Mouse (Mus musculus): ENCODE results near the gene Slc35e3. TPM values are rescaled to one million over a fixed set of nuclear protein-coding genes. Genes with fewer than 3 reads are reported as not detected.
"Not testable (repeated sequence)": the region's sequence is repeated elsewhere in the genome, so short reads cannot be mapped to it uniquely, and the experiment has no call there.

Gene Slc35e3
- polyA plus RNA-seq, 1 experiment from 2014 or later: 25.1 TPM

DNA sequence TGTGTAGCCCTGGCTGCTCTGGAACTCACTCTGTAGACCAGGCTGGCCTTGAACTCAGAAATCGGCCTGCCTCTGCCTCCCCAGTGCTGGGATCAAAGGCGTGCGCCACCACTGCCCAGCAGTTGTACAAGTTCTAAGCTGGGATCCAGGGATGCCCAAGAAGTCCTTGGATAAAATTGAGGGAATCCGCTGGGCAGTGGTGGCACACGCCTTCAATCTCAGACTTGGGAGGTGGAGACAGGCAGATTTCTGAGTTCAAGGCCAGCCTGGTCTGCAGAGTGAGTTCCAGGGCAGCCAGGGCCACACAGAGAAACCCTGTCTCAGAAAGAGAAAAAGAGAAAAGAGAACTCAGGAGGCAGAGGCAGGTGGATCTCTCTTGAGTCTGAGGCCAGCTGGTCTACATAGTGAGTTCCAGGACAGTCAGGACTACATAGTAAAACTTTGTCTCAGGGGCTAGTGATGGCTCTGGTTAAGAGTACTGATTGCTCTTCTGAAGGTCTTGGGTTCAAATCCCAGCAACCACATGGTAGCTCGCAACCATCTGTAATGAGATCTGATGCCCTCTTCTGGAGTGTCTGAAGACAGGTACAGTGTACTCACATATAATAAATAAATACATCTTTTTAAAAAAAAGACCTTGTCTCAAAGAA lies 41.7 kb downstream of the Slc35e3 start:
- not testable (repeated sequence) for H3K27ac ChIP-seq; H3K4me2 ChIP-seq; H3K9ac ChIP-seq; H3K4me3 ChIP-seq; H3K27me3 ChIP-seq; ATAC-seq (ENCODE audit: insufficient number of reproducible peaks, low FRiP score, low TSS enrichment, low read depth); H3K9me3 ChIP-seq; H3K4me1 ChIP-seq
- 96% methylated on average over 6 of the region's 6 CpGs for WGBS
- peaks cover 71% of the 10 kb centered on the region for H3K36me3 ChIP-seq

DNA sequence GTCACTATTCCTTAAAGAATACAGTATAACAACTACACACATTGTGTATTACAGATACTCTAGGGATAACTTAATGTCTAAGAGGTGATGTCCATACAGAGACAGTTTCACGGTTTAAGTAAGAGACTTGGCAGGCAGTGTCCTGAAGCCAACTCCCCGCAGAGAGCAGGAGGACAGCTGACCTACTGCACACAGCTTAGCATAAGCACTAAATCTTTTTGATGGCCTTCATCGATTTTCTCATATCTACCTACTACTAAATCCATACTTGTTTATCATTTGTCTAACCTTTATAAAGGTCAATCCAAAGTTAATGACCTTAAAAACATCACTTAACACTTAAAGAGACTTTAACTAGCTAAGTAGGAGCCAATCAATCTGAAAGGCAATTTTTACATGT lies 42.7 kb downstream of the Slc35e3 start:
- Histone ChIP-seq H3K9ac (no peak overlapping the region), H3K27ac (no peak overlapping the region), H3K4me1 (no peaks in the 10 kb centered on the region), H3K27me3 (no peaks in the 10 kb centered on the region), H3K9me3 (no peaks in the 10 kb centered on the region), H3K36me3 (peaks cover 80% of the 10 kb centered on the region), H3K4me3 (no peak overlapping the region), H3K4me2 (no peak overlapping the region)
- WGBS: 89% methylated on average over 3 of the region's 3 CpGs
- ATAC-seq (ENCODE audit: insufficient number of reproducible peaks, low FRiP score, low TSS enrichment, low read depth): no peak

DNA sequence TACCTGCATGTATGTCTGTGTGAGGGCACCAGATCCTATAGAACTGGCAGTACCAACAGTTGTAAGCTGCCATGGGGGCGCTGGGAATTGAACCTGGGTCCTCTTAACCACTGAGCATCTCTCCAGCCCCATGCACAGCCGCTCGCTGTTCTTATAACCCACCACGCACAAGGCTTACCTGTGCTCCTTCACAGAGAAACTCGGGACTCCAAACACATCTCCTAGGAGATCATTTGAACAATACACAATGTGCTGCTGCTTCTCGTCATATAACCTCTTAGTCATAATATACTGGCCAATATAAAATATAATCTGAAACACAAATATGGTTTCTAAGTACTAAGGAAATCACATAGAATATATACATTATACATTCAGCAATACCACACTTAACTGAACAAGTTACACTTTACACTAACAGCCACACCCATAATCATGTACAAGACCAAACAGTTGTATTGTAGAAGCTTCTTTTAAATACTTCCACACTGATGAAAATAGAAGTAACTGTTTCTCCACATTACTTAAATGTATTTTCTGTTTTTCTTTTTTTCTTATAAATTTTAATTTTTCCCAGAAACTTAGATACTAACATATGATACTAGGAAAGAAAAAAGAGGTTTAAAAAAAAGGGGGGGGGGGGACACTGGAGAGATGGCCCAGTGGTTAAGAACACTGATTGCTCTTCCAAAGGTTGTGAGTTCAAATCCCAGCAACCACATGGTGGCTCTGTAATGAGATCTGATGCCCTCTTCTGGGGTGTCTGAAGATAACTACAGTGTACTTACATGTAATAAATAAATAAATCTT lies 43.9 kb downstream of the Slc35e3 start:
- no peaks in the 10 kb centered on the region for H3K27me3 ChIP-seq
- H3K4me2 ChIP-seq: no peak overlapping the region
- H3K4me1 ChIP-seq: no peaks in the 10 kb centered on the region
- no peak overlapping the region for H3K4me3 ChIP-seq
- WGBS: 96% methylated on average over 6 of the region's 6 CpGs
- H3K27ac ChIP-seq: no peak overlapping the region
- no peaks in the 10 kb centered on the region for H3K9me3 ChIP-seq
- H3K36me3 ChIP-seq: peaks cover 86% of the 10 kb centered on the region
- no peak for ATAC-seq (ENCODE audit: insufficient number of reproducible peaks, low FRiP score, low TSS enrichment, low read depth)
- no peak overlapping the region for H3K9ac ChIP-seq

DNA sequence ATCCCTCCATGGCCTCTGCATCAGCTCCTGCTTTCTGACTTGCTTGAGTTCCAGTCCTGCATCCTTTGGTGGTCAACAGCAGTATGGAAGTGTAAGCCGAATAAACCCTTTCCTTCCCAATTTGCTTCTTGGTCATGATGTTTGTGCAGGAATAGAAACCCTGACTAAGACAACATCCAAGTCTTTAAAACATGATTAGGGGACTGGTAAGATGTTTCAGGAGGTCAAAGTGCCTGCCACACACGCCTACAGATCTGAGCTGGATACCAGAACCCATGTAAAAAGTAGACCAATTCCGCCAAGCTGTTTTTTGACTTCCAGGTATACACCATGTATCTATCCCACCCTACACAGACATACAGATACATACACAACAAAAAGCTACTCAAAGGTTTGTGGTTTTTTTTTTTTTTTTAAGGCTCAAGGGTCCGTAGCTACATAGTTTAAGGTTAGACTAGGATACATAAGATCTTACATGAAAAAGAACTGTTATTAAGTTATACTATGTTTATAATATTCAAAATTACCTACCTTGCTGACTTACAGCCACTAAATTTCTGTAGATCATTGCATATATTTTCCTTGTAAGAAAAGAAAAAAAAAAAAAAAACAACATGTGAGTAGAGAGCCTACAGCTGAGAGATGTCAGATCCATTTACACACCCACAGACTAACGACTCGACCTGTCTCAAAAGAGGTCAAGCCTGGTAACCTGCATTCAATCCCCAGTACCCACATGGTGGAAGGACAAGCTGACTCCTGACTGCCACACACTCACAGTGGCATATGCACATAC lies 44.9 kb downstream of the Slc35e3 start:
- Histone ChIP-seq H3K27ac (no peak overlapping the region), H3K9me3 (no peaks in the 10 kb centered on the region), H3K4me2 (no peak overlapping the region), H3K4me3 (no peak overlapping the region), H3K36me3 (peaks cover 86% of the 10 kb centered on the region), H3K9ac (no peak overlapping the region), H3K4me1 (no peaks in the 10 kb centered on the region), H3K27me3 (no peaks in the 10 kb centered on the region)
- ATAC-seq (ENCODE audit: insufficient number of reproducible peaks, low FRiP score, low TSS enrichment, low read depth): no peak
- 90% methylated on average over 6 of the region's 6 CpGs for WGBS

- H3K9ac ChIP-seq: no peak overlapping the region
- ATAC-seq (ENCODE audit: insufficient number of reproducible peaks, low FRiP score, low TSS enrichment, low read depth): no peak
- no peak overlapping the region for H3K4me3 ChIP-seq
- no peaks in the 10 kb centered on the region for H3K9me3 ChIP-seq
- H3K27me3 ChIP-seq: no peaks in the 10 kb centered on the region
- H3K27ac ChIP-seq: no peak overlapping the region
- H3K36me3 ChIP-seq: peaks cover 91% of the 10 kb centered on the region
- H3K4me1 ChIP-seq: no peaks in the 10 kb centered on the region
- no peak overlapping the region for H3K4me2 ChIP-seq
- WGBS: 73% methylated on average over 1 of the region's 1 CpGs
Measured at GRCm38 (mm10) chr10:117700450-117700849, 45.7 kb downstream of the Slc35e3 start.

GRCm38 (mm10) chr10:117699914-117700313 lies 46.3 kb downstream of the Slc35e3 start:
- no peak overlapping the region for H3K4me3 ChIP-seq
- no peak for ATAC-seq (ENCODE audit: insufficient number of reproducible peaks, low FRiP score, low TSS enrichment, low read depth)
- H3K4me1 ChIP-seq: no peaks in the 10 kb centered on the region
- H3K4me2 ChIP-seq: no peak overlapping the region
- no peak overlapping the region for H3K27ac ChIP-seq
- no peaks in the 10 kb centered on the region for H3K27me3 ChIP-seq
- H3K9ac ChIP-seq: no peak overlapping the region
- no peaks in the 10 kb centered on the region for H3K9me3 ChIP-seq
- WGBS: 93% methylated on average over 4 of the region's 4 CpGs
- H3K36me3 ChIP-seq: peaks cover 91% of the 10 kb centered on the region

DNA sequence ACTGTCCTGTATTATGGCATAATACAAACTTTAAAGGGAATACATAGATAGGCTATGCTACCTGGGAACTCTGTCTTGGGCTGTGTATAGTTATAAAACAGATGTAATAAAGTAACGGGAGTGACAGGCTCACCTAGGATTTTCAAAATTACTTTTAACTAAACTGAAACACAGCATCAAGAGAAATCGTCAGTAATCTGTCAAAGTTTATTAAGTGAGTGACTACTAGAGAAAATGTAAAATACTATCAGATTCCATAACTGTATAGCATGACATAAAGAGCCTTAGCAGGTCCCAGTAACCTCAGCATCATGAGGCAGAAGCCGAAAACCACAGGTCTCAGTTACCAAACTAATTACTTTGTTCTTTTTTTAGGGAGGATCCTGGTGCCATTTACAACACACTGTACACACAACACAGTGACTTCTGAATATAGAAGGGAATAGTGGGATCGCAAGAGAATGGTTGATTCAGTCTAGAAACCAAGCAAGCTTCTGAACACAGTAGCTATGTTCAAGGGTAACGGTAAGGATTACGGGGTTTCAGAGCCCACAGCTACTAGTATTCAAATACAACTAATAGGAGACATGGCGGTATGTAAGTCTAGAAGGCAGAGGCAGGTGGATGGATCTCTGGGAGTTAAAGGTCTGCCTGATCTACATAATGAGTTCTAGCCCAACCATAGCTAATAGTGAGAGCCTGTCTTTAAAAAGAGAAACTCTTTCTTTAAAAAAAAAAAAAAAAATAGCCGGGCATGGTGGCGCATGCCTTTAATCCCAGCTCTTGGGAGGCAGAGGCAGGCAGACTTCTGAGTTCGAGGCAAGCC lies 47.6 kb downstream of the Slc35e3 start:
- no peak for ATAC-seq (ENCODE audit: insufficient number of reproducible peaks, low FRiP score, low TSS enrichment, low read depth)
- H3K27me3 ChIP-seq: no peaks in the 10 kb centered on the region
- peaks cover 90% of the 10 kb centered on the region for H3K36me3 ChIP-seq
- no peaks in the 10 kb centered on the region for H3K9me3 ChIP-seq
- no peak overlapping the region for H3K4me3 ChIP-seq
- H3K27ac ChIP-seq: no peak overlapping the region
- H3K4me2 ChIP-seq: no peak overlapping the region
- H3K9ac ChIP-seq: no peak overlapping the region
- 93% methylated on average over 10 of the region's 10 CpGs for WGBS
- no peaks in the 10 kb centered on the region for H3K4me1 ChIP-seq

GRCm38 (mm10) chr10:117697561-117698115 lies 48.5 kb downstream of the Slc35e3 start:
- Histone ChIP-seq H3K4me2 (no peak overlapping the region), H3K4me1 (no peaks in the 10 kb centered on the region), H3K36me3 (peaks cover 87% of the 10 kb centered on the region), H3K9me3 (no peaks in the 10 kb centered on the region), H3K27me3 (no peaks in the 10 kb centered on the region), H3K27ac (no peak overlapping the region), H3K4me3 (no peak overlapping the region), H3K9ac (no peak overlapping the region)
- ATAC-seq (ENCODE audit: insufficient number of reproducible peaks, low FRiP score, low TSS enrichment, low read depth): no peak
- 91% methylated on average over 3 of the region's 3 CpGs for WGBS

- WGBS: 83% methylated on average over 6 of the region's 6 CpGs
- H3K27ac ChIP-seq: no peak overlapping the region
- H3K4me3 ChIP-seq: no peak overlapping the region
- no peak overlapping the region for H3K9ac ChIP-seq
- no peaks in the 10 kb centered on the region for H3K27me3 ChIP-seq
- no peak overlapping the region for H3K4me2 ChIP-seq
- ATAC-seq (ENCODE audit: insufficient number of reproducible peaks, low FRiP score, low TSS enrichment, low read depth): no peak
- no peaks in the 10 kb centered on the region for H3K4me1 ChIP-seq
- H3K9me3 ChIP-seq: no peaks in the 10 kb centered on the region
- peaks cover 90% of the 10 kb centered on the region for H3K36me3 ChIP-seq
Measured at GRCm38 (mm10) chr10:117696827-117697560, 49.2 kb downstream of the Slc35e3 start.

- ATAC-seq (ENCODE audit: insufficient number of reproducible peaks, low FRiP score, low TSS enrichment, low read depth): no peak
- no peak overlapping the region for H3K27ac ChIP-seq
- WGBS: 90% methylated on average over 8 of the region's 8 CpGs
Measured at GRCm38 (mm10) chr10:117696021-117696826, 49.9 kb downstream of the Slc35e3 start.

More at GRCm38 (mm10) chr10:117696021-117696826, 49.9 kb downstream of the Slc35e3 start:
- H3K9ac ChIP-seq: no peak overlapping the region
- H3K27me3 ChIP-seq: no peaks in the 10 kb centered on the region
- no peak overlapping the region for H3K4me2 ChIP-seq
- H3K4me1 ChIP-seq: no peaks in the 10 kb centered on the region
- no peak overlapping the region for H3K4me3 ChIP-seq
- H3K36me3 ChIP-seq: peaks cover 90% of the 10 kb centered on the region
- H3K9me3 ChIP-seq: no peaks in the 10 kb centered on the region

Data from limb, embryonic 15.5 days (tissue).